Mouse (Mus musculus): ENCODE results near the gene Thy1.
A peak's percentile ranks its signal among the peaks of the same experiment; 100 is the strongest.

The Thy1 gene

DNA sequence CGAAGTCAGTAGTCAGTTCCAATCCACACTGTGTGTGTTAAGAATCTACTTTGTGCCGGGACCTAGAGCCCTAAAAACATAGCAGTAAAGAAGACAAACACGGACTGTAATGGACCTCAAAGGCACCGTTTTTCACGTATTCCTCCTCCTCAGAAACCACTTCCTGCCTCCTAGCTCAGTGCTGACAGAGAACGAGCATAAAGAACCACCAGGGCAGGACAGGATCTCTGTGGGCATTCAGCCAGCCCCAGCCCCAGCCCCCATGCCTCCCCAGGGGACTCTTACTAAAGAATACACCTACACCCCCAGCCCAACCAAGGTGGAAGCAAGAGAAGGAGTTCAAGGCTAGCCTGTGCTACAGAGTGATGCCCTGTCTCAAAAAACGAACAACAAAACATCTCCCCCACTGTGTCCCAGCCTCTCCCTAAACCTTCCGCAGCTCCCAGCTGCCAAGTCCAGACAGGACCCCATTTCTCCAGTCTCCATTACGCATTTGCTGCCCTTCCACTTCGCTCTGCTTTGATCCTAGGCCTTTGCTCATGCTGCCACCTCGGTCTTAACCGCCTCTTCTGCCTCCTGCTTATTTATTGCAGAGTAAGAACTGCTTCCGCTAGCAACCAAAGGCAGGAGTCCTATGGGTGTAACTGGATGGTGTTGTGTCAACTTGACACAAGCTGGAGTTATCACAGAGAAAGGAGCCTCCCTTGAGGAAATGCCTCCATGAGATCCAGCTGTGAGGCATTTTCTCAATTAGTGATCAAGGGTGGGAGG is 9.0 kb upstream of the Thy1 start:
- DNase-seq (ENCODE audit: low spot score in 2 of 2) = no peak

GRCm38 (mm10) chr9:44037106-44037505 is 6.1 kb upstream of the Thy1 start:
- no peak for DNase-seq (ENCODE audit: low spot score in 2 of 2)

DNA sequence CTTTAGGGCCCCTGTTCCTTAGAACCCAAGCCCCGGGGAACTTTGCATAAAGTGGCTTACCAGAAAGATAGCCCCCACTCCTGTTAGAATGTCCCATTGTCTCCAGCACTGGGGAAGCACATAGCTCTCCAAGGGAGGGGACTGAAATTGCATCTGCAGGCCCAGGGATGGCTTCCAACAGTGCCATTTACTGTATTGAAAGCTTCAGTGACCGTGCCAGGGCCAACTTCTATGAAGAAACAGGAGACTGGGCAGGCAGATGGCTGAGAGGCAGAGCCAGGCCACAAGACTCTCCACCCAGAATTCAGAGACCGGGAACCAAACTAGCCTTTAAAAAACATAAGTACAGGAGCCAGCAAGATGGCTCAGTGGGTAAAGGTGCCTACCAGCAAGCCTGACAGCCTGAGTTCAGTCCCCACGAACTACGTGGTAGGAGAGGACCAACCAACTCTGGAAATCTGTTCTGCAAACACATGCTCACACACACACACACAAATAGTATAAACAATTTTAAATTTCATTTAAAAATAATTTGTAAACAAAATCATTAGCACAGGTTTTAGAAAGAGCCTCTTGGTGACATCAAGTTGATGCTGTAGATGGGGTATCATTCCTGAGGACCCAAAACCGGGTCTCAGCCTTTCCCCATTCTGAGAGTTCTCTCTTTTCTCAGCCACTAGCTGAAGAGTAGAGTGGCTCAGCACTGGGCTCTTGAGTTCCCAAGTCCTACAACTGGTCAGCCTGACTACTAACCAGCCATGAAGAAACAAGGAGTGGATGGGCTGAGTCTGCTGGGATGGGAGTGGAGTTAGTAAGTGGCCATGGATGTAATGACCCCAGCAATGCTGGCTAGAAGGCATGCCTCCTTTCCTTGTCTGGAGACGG is 1.4 kb upstream of the Thy1 start:
- DNase-seq (ENCODE audit: low spot score in 2 of 2) = no peak

DNA sequence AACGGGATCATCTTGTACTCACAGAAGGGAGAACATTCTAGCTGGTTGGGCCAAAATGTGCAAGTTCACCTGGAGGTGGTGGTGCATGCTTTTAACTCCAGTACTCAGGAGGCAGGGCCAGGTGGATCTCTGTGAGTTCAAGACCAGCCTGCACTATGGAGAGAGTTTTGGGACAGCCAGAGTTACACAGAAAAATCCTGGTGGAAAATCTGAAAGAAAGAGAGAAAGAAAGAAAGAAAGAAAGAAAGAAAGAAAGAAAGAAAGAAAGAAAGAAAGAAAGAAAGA is 846 bp upstream of the Thy1 start:
- DNase-seq (ENCODE audit: low spot score in 2 of 2) = no peak

DNA sequence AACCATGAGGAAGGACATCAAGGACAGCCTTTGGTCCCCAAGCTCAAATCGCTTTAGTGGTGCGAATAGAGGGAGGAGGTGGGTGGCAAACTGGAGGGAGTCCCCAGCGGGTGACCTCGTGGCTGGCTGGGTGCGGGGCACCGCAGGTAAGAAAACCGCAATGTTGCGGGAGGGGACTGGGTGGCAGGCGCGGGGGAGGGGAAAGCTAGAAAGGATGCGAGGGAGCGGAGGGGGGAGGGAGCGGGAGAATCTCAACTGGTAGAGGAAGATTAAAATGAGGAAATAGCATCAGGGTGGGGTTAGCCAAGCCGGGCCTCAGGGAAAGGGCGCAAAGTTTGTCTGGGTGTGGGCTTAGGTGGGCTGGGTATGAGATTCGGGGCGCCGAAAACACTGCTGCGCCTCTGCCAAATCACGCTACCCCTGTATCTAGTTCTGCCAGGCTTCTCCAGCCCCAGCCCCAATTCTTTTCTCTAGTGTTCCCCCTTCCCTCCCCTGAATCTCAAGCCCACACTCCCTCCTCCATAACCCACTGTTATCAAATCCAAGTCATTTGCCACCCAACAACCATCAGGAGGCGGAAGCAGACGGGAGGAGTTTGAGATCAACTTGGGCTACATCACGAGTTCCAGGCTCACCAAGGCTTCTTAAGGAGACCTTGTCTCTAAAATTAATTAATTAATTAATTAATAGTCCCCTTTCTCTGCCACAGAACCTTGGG is 683 bp downstream of the Thy1 start:
- peak in 1 of 2 experiments; percentile 22 for DNase-seq (ENCODE audit: low spot score in 2 of 2)

GRCm38 (mm10) chr9:44044426-44045157 is 1.4 kb downstream of the Thy1 start:
- peak in 1 of 2 experiments; percentile 19 for DNase-seq (ENCODE audit: low spot score in 2 of 2)

GRCm38 (mm10) chr9:44045158-44045883 is 2.1 kb downstream of the Thy1 start:
- no peak for DNase-seq (ENCODE audit: low spot score in 2 of 2)

DNA sequence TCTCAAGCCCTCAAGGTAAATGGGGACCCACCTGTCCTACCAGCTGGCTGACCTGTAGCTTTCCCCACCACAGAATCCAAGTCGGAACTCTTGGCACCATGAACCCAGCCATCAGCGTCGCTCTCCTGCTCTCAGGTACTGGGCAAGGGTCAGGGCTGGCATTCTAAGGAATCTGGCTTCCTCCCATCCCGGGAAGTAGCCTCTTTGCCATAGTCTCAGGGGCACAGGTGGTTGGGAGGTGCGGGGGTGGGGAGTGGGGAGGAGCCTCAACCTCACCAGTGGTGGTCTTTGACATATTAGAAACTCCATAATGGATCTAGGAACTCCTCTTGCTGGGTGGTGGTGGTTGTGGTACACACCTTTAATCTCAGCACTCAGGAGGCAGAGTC is 2.7 kb downstream of the Thy1 start:
- DNase-seq (ENCODE audit: low spot score in 2 of 2) = no peak

DNA sequence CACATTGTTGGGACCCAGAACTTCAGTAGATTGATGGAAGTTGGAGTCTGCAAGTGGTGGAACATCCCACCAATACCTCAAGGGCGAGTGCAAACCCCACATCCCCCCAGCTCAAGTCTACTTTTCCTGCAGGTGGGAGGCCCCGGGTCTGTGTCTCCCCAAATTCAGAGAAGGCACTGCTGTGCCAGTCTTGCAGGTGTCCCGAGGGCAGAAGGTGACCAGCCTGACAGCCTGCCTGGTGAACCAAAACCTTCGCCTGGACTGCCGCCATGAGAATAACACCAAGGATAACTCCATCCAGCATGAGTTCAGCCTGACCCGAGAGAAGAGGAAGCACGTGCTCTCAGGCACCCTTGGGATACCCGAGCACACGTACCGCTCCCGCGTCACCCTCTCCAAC is 3.2 kb downstream of the Thy1 start:
- DNase-seq (ENCODE audit: low spot score in 2 of 2) = no peak

GRCm38 (mm10) chr9:44047071-44047470 is 3.9 kb downstream of the Thy1 start:
- no peak for DNase-seq (ENCODE audit: low spot score in 2 of 2)

DNA sequence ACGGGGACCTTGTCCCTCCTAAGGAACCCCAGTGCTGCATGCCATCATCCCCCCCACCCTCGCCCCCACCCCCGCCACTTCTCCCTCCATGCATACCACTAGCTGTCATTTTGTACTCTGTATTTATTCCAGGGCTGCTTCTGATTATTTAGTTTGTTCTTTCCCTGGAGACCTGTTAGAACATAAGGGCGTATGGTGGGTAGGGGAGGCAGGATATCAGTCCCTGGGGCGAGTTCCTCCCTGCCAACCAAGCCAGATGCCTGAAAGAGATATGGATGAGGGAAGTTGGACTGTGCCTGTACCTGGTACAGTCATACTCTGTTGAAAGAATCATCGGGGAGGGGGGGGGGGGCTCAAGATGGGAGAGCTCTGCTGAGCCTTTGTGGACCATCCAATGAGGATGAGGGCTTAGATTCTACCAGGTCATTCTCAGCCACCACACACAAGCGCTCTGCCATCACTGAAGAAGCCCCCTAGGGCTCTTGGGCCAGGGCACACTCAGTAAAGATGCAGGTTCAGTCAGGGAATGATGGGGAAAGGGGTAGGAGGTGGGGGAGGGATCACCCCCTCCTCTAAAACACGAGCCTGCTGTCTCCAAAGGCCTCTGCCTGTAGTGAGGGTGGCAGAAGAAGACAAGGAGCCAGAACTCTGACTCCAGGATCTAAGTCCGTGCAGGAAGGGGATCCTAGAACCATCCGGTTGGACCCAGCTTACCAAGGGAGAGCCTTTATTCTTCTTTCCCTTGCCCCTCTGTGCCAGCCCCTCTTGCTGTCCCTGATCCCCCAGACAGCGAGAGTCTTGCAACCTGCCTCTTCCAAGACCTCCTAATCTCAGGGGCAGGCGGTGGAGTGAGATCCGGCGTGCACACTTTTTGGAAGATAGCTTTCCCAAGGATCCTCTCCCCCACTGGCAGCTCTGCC is 4.6 kb downstream of the Thy1 start:
- DNase-seq (ENCODE audit: low spot score in 2 of 2) = no peak

- DNase-seq (ENCODE audit: low spot score in 2 of 2) = no peak
Observed at GRCm38 (mm10) chr9:44048541-44049380, 5.6 kb downstream of the Thy1 start.

GRCm38 (mm10) chr9:44049381-44050165 is 6.4 kb downstream of the Thy1 start:
- DNase-seq (ENCODE audit: low spot score in 2 of 2) = no peak

GRCm38 (mm10) chr9:44052855-44053254 is 9.7 kb downstream of the Thy1 start:
- no peak for DNase-seq (ENCODE audit: low spot score in 2 of 2)

DNA sequence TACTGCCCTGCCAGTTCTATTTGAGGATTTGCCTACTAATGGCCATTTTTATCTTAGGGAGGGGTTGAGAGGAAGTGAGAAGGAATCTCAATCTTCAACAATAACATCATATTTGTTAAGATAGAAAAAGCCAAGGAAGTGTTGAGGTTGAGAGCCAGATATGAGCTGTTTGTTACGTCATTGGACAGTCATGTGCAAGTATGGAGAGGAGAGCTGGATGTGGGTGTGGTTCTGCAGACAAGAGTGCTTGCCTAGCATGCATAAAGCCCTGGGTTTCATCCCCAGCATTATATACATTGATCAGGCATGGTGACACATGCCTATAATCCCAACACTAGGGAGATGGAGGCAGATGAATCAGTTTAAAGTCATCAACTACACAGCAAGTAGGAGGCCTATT is 10.8 kb downstream of the Thy1 start:
- DNase-seq (ENCODE audit: low spot score in 2 of 2) = no peak

- DNase-seq (ENCODE audit: low spot score in 2 of 2) = no peak
Observed at GRCm38 (mm10) chr9:44058606-44059005, 15.4 kb downstream of the Thy1 start.

DNA sequence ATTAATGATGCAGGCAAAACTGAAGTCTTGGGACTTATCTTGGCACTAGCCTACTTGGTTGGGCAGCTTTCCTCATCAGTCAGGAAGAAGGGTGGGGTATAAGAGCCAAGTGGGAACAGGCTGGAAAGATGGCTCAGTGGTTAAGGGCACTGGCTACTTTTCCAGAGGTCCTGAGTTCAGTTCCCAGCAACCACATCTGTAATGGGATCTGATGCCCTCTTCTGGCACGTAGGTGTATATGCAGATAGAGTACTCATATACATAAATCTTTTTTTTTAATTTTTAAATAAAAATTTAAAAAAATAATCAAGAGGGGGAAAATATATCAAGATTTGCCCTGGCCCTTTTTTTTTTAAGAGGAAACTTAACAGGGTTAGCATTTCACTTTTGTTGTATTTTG is 22.0 kb downstream of the Thy1 start:
- DNase-seq (ENCODE audit: low spot score in 2 of 2) = no peak

GRCm38 (mm10) chr9:44066785-44067225 is 23.6 kb downstream of the Thy1 start, which contains the start of gene Usp2:
Gene Usp2 (plus strand): TSS chr9:44067021.
- DNase-seq (ENCODE audit: low spot score in 2 of 2) = peak; percentile 94 to 95

Data from spleen, postnatal 10 days (tissue).